Mouse (Mus musculus): ENCODE data around the gene Olfr874. TPM values are rescaled to one million over a fixed set of nuclear protein-coding genes. Genes with fewer than 3 reads are reported as not detected.

Olfr874 gene
- total RNA-seq (2012; rRNA removed) (not detected in 2 replicates), polyA plus RNA-seq (2012; ENCODE audit: insufficient read depth in 1 of 2, insufficient read length in 2 of 2, low read depth in 1 of 2, low replicate concordance in 2 of 2, missing spikeins in 1 of 2) (not detected)

GRCm38 (mm10) chr9:37744806-37745205 lies at the start of gene Olfr874:
Gene Olfr874, plus strand, starts transcription at chr9:37745106.
- H3K4me1 ChIP-seq (ENCODE audit: control insufficient read depth in 1 of 2, insufficient read depth in 2 of 2, low read length in 2 of 2) = no peaks in the 10 kb centered on the region
- no peaks in the 10 kb centered on the region for H3K9me3 ChIP-seq (replicated peaks; ENCODE audit: insufficient read depth, low read length)
- no peak for TF ChIP-seq MEF2A (IDR thresholded peaks at IDR 0.05; ENCODE audit: extremely low read depth, insufficient replicate concordance, low read depth, low read length, poor library complexity, severe bottlenecking)
- no peak for TF ChIP-seq ZKSCAN1 (IDR thresholded peaks at IDR 0.05; ENCODE audit: low read depth, low read length)
- no peak for TF ChIP-seq MAX (IDR thresholded peaks at IDR 0.05; ENCODE audit: low read length)
- no peak for TF ChIP-seq JUND (IDR thresholded peaks at IDR 0.05; ENCODE audit: low read depth, low read length)
- no peak for TF ChIP-seq E2F4 (IDR thresholded peaks at IDR 0.05; ENCODE audit: borderline replicate concordance, low read depth, low read length)
- no peak for TF ChIP-seq ZC3H11A (IDR thresholded peaks at IDR 0.05; ENCODE audit: low read depth, low read length)
- no peak for TF ChIP-seq ETS1 (IDR thresholded peaks at IDR 0.05; ENCODE audit: low read depth, low read length)
- TF ChIP-seq POLR2AphosphoS2 (IDR thresholded peaks at IDR 0.05; ENCODE audit: low read length) = no peak
- no peak for TF ChIP-seq TAL1 (IDR thresholded peaks at IDR 0.05; ENCODE audit: low read length)
- TF ChIP-seq BHLHE40 (IDR thresholded peaks at IDR 0.05; ENCODE audit: borderline replicate concordance, low read depth, low read length) = no peak
- no peak for TF ChIP-seq GATA1 (IDR thresholded peaks at IDR 0.05; ENCODE audit: low read depth, low read length)
- TF ChIP-seq ELF1 (IDR thresholded peaks at IDR 0.05; ENCODE audit: low read depth, low read length) = no peak
- no peak for TF ChIP-seq NRF1 (IDR thresholded peaks at IDR 0.05; ENCODE audit: insufficient read depth, low read depth, low read length, poor library complexity, severe bottlenecking)
- TF ChIP-seq RCOR1 (IDR thresholded peaks at IDR 0.05; ENCODE audit: low read depth, low read length) = no peak
- TF ChIP-seq MAFK (IDR thresholded peaks at IDR 0.05; ENCODE audit: borderline replicate concordance, low read depth, low read length) = no peak
- TF ChIP-seq CHD2 (IDR thresholded peaks at IDR 0.05; ENCODE audit: low read length) = no peak
- TF ChIP-seq ZNF384 (IDR thresholded peaks at IDR 0.05; ENCODE audit: low read depth, low read length) = no peak
- no peak for TF ChIP-seq MYB (IDR thresholded peaks at IDR 0.05; ENCODE audit: low read depth, low read length)
- no peak for TF ChIP-seq SIN3A (IDR thresholded peaks at IDR 0.05; ENCODE audit: low read length)
- no peaks in the 10 kb centered on the region for H3K79me2 ChIP-seq (ENCODE audit: control insufficient read depth, insufficient read depth, low read length, poor library complexity)
- H3K36me3 ChIP-seq (ENCODE audit: control insufficient read depth in 1 of 2, insufficient read depth in 2 of 2, low read length in 2 of 2) = no peaks in the 10 kb centered on the region
- no peak within 1 kb of the TSS for H3K9ac ChIP-seq (ENCODE audit: control insufficient read depth, low read depth, low read length, poor library complexity, severe bottlenecking)
- no peak within 1 kb of the TSS for H3K27ac ChIP-seq (ENCODE audit: control insufficient read depth, low read depth, low read length)
- no peaks in the 10 kb centered on the region; a peak in 1 of 4 replicates for H3K27me3 ChIP-seq (ENCODE audit: control insufficient read depth in 1 of 2, insufficient read depth in 2 of 2, low read length in 2 of 2)
- no peak within 1 kb of the TSS for H3K4me3 ChIP-seq (ENCODE audit: control insufficient read depth in 1 of 2, insufficient read depth in 1 of 2, low read depth in 2 of 2, low read length in 2 of 2)
- no peak for DNase-seq (ENCODE audit: low read depth, low spot score)

- Histone ChIP-seq H3K4me1 (ENCODE audit: control insufficient read depth in 1 of 2, insufficient read depth in 2 of 2, low read length in 2 of 2) (no peaks in the 10 kb centered on the region), H3K27ac (ENCODE audit: control insufficient read depth, low read depth, low read length) (no peak within 1 kb of the TSS), H3K27me3 (ENCODE audit: control insufficient read depth in 1 of 2, insufficient read depth in 2 of 2, low read length in 2 of 2) (peaks cover 2 to 3% of the 10 kb centered on the region in 2 experiments; a peak in 3 of 4 replicates), H3K4me3 (ENCODE audit: control insufficient read depth in 1 of 2, insufficient read depth in 1 of 2, low read depth in 2 of 2, low read length in 2 of 2) (no peak within 1 kb of the TSS), H3K9ac (ENCODE audit: control insufficient read depth, low read depth, low read length, poor library complexity, severe bottlenecking) (no peak within 1 kb of the TSS), H3K9me3 (replicated peaks; ENCODE audit: insufficient read depth, low read length) (no peaks in the 10 kb centered on the region), H3K36me3 (ENCODE audit: control insufficient read depth in 1 of 2, insufficient read depth in 2 of 2, low read length in 2 of 2) (no peaks in the 10 kb centered on the region), H3K79me2 (ENCODE audit: control insufficient read depth, insufficient read depth, low read length, poor library complexity) (no peaks in the 10 kb centered on the region)
- DNase-seq (ENCODE audit: low read depth, low spot score) = no peak
- TF ChIP-seq MAZ (IDR thresholded peaks at IDR 0.05; ENCODE audit: low read depth, low read length) = no peak
Observed at GRCm38 (mm10) chr9:37716150-37716549, 28.8 kb upstream of the Olfr874 start, which contains the start of gene Olfr160. Gene Olfr160, minus strand, starts transcription at chr9:37716250.

All from MEL (cell line).